Mouse (Mus musculus): ENCODE data around the gene Gm17654.
"Not testable (repeated sequence)": the region's sequence is repeated elsewhere in the genome, so short reads cannot be mapped to it uniquely, and the experiment has no call there.

The Gm17654 gene

DNA sequence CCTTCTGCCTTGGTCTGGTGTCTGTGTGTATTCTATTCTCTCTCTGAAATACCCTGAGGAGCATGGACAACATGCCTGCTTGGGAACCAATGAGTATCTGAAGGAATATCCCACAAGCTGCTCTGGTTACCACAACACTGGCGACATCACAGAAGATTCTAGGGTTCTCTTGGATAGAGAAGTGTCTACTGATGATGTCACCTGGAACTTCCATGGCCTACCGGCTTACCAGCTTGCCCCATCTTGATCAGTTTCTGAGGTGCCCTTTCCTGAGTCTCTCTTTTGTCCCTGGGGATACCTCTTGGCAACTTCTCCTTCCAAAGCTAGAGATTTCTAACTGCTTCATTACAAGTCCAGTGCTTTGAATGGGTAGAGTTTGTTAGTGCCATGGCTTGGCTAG is at the start of gene Gm17654:
Gm17654 (minus strand) TSS at position 101 of the 400 bp plus-strand sequence.
- DNase-seq (ENCODE audit: low spot score) = not testable (repeated sequence)

DNA sequence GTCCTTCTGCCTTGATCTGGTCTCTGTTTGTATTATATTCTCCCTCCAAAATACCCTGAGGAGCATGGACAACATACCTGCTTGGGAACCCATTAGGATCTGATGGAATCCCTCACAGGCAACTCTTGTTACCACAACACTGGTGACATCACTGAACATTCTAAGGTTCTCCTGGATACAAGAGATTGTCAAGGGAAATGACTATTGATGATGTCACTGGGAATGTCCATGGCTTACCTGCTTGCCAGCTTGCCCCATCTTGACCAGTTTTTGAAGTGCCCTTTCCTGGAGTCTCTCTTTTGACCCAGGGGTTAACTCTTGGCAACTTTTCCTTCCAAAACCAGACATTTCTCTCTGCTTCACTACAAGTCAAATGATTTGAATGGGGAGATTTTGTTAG is 29.0 kb upstream of the Gm17654 start, which contains the start of gene Gm10375:
Gm10375 (minus strand) TSS at position 101 of the 400 bp plus-strand sequence.
- DNase-seq (ENCODE audit: low spot score) = not testable (repeated sequence)

DNA sequence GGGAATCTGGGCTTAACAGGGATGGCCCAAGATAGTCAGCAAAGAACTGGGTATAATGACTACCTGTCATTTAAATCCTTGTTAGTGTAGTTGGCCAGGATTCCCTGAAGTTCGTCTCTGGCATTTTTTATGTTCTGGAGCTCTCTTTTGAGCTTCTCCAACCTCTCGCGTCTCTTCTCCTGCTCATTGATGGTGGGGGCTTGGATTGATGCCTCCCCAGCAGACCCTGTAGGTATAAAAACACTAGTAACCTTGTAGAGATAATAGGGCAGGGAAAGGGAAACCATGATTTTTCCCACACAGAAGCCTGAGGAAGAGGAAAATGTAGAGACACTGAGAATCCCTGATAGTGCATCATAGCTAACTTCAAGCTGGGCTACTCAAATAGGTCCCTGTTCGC is 977 bp downstream of the Gm17654 start:
- peak; percentile 11 for DNase-seq (ENCODE audit: low spot score)

DNA sequence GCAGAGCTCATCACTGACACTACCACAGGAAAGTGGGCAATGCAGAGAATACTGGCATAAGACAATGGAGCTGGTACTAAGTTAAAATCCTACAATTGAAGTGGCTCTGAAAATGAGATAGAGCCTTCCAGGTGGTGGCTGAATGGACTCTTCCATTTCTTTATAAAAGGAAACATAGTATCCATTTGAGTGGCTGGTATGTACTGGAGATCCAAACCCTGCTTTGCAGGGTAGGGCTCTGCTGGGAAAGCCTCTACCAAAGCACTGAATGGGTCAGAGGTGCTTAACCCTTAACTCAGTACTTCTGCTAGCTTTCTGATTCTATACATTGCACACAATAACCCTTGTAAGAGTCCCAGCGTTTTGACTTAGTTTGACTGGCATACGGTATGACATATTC is 26.7 kb downstream of the Gm17654 start:
- DNase-seq (ENCODE audit: low spot score) = not testable (repeated sequence)

DNA sequence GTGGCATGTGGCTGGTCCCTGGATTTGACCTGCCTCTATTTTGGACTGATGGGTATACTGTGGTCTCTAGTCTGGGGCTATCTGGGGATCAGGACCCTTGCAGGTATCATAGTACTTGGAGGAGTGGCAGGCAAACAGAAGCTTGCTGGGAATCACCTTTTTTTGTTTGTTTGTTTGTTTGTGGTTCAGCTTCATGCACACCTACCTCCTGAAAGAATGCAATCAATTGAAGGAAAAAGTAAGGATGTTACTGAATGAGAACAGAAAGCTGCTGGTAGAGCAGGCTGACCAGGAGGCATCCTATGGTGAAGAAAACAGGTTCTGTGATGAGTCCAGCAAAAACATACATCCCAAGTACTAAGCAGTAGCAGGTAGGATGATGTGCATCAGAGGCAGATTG is 32.7 kb downstream of the Gm17654 start:
- not testable (repeated sequence) for DNase-seq (ENCODE audit: low spot score)

DNA sequence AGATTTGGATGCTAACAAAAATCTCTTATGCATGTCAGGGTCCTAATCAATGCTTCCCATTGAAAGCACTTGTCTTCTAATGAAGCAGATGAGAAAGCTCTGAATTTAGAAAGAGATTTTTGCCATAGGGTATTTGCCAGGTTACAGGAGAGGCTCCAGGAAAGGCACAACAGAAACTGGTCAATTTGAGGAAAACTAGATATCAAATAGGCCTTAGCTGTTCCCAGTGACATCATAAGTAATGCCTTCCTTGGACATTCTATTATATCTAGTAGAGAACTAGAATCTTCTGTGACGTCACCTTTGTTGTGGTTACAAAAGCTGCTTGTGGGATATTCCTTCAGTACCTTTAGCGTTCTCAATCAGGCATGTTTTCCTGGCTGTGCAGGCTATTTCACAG is 35.7 kb downstream of the Gm17654 start, which contains the start of gene Gm5799:
Gm5799 (plus strand) TSS at position 301 of the 400 bp plus-strand sequence.
- DNase-seq (ENCODE audit: low spot score) = not testable (repeated sequence)

DNA sequence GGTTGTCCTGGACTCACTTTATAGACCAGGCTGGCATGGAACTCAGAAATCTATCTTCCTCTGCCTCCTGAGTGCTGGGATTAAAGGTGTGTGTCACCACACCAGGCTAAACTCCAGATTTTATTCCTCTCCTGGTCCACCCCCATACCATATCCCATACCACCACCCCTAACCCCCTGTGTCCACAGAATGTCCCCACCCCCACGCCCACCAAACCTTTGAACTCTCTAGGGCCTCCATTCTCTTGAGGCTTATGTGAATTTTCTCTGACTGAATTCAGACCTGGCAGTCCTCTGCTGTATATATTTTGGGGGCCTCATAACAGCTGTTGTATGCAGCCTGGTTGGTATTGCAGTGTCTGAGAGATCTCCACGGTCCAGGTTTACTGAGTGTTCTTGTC is 40.8 kb downstream of the Gm17654 start:
- DNase-seq (ENCODE audit: low spot score) = not testable (repeated sequence)

DNA sequence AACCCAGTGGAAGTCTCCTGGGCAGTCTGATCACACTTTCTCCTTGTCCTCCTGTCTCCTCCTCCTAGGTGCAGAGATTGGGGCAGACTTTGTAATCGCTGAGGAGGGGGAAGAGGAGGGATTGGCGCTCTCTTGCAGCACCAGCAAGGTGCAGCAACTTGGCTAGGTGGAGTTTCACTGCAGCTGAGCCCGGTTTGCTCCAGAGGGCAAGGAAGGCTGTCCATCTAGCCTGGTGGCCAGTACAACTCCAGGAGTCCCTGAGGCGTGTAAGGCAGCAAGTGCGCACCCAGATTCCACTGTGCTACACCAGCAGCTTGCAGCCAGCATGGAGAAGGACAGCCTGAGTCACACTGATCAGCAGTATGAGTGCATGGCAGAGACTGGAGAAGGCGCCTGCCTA is 46.6 kb downstream of the Gm17654 start:
- not testable (repeated sequence) for DNase-seq (ENCODE audit: low spot score)

DNA sequence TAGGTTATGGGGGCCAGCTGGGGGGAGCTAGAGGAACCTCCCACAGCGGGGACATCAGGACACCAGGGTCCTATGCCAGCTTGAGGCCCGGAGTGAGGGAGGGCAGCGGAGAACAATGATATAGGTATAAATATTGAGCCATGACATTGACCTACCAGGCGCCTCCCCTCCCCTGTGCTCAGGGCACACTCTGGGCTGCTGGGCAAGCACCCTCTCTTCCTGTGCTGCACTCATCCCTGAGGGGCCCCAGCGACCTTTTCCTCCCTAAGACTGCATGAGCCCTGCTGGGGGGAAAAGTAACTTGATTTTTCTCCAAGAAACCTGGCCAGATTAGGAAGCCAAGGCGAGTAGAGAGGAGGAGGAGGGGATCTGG is 46.9 kb downstream of the Gm17654 start:
- DNase-seq (ENCODE audit: low spot score) = not testable (repeated sequence)

DNA sequence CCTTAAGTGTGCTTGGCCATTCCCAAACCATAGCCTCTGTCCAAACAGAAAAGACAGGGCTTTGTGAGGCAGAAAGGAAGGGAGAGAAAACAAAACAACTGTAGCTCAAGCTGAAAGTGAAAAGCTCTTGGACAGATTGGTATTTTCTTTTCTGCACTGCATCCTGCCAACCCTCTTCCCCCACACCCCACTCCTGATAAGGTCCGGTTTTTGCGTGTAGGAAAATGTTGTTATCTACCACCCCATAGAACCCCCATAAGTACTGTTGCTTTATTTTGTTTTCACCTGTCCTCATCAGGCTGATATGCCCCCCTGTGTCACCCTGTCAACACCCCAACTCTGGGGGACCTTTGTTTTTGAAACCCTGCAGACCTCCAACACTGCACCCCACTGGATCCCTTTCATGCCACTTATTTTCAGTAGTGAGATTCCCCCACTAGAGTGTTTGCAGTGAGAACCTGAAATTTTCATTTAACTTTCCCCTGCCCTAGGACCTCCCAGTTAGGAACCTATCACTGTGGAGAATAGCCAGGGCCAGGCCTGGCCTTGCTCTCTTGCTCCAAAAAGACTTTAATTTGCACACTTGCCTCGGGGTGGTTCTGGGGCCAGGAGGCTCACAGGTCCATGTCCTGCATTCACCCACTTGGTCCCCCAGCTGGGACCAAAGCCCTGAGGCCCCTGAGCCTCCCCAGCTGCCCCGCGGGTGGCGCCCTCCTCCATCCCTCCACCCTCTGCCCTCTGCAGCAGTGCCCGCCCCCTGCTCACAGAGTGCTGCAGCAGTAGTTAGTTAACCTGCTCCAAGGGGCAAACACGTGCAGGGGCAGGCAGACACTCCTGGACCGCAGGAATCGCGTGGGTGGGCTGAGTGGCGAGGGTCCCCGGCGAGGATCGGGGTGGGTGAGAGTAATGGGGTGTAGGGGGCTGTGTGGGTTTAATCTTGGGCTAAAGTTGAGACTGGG is 47.6 kb downstream of the Gm17654 start:
- DNase-seq (ENCODE audit: low spot score) = not testable (repeated sequence)

Data from urinary bladder, postnatal 10 days (tissue).